Mouse (Mus musculus): ENCODE data around the gene Ppox. TPM values are rescaled to one million over a fixed set of nuclear protein-coding genes. Genes with fewer than 3 reads are reported as not detected.
"Not testable (repeated sequence)": the region's sequence is repeated elsewhere in the genome, so short reads cannot be mapped to it uniquely, and the experiment has no call there.

Gene Ppox
- polyA plus RNA-seq, 1 experiment from 2014 or later = 68.0 TPM

DNA sequence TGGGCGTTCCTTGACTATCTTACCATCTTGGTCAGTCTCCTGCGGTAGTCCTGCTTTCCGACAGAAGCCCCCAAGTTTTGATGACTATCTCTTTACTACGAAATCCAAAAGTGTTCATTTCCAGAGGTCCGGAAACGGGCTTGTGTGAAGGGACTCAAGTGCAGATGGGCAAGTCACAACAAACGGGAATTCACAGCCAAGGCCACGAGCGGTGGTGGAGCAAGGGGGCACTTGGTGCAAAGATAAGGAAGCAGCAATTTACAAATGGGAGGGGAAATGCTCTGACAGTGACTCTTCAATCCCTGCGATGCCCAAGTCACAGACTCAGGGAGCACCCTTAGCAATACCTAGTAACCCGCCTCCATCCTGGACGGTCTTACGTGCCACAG lies 33.5 kb downstream of the Ppox start:
- 15% methylated on average over 13 of the region's 13 CpGs for WGBS
- H3K36me3 ChIP-seq (replicated peaks) = peaks cover 26% of the 10 kb centered on the region
- H3K9me3 ChIP-seq = no peaks in the 10 kb centered on the region
- ATAC-seq (ENCODE audit: low FRiP score) = peak; percentile 1; the same call in 1 of the 2 replicates
- peaks cover 52% of the 10 kb centered on the region for H3K4me1 ChIP-seq
- peak overlapping the region; percentile 51 for H3K9ac ChIP-seq
- peak overlapping the region; percentile 79 for H3K4me2 ChIP-seq
- H3K27ac ChIP-seq = peak overlapping the region; percentile 80
- H3K4me3 ChIP-seq (replicated peaks) = peak overlapping the region; percentile 78
- H3K27me3 ChIP-seq = no peaks in the 10 kb centered on the region; the same call in 1 of the 2 replicates

DNA sequence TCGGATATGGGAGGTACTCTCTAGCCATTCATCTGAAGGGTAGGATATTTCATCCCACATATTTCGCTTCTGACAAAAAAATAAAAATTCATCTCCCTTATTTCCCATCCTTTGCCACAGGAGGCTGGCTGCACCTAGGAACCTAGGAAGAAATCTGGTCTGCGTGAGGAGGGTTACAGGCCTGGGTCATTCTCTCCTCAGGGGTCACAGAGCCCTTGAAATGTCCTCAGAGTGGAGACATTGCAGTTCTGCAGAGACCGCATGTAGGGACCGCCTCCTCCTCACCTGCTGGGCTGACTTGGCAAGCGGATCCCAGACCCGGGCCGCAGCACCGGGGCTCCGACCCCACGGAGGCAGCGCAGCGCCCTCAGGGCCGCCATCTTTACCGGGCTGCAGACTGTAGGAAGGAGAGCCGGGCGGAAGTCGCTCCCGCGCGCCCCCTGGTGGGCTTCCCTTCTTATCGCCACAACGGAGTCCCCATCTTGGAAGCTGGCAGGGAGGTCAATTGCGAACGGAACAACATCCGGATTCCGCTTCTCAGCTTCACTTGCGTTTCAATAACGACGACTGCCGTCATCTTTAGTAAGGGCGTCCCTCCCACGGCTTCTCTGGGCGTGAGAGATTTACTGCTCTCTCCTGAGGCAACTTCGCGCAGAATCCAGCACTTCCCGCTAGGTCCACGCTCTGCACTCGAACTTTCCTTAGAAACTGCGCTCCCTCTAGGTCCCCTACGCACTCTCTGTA lies 34.1 kb downstream of the Ppox start:
- ATAC-seq (ENCODE audit: low FRiP score) = peak; percentile 93
- Histone ChIP-seq H3K4me1 (peaks cover 47% of the 10 kb centered on the region), H3K36me3 (replicated peaks) (peaks cover 30% of the 10 kb centered on the region), H3K4me3 (replicated peaks) (peak overlapping the region; percentile 78), H3K27me3 (no peaks in the 10 kb centered on the region), H3K4me2 (peak overlapping the region; percentile 79), H3K9ac (peak overlapping the region; percentile 81), H3K27ac (peak overlapping the region; percentile 80), H3K9me3 (no peaks in the 10 kb centered on the region)
- under 1% methylated on average over 41 of the region's 41 CpGs for WGBS

DNA sequence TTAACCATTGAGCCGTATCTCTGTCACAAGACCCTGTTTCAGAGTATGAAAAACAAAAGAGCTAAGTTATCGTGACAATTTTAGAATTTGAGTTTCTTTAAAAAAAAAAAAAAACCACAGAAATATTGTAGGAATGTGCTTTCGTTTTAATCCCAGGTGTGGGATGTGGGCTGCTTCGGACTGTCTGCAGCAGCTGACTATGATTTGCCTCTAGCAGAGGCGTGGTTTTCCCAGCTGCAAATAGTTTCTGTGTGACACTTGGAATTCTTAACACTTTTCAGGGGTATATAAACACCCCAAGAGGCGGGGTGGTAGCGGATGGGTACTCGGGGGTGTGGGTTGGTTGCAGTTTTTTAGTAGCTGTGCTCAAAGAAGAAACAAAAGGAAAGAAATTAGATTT lies 35.6 kb downstream of the Ppox start:
- WGBS = 91% methylated on average over 8 of the region's 8 CpGs
- Histone ChIP-seq H3K27me3 (no peaks in the 10 kb centered on the region), H3K4me1 (peaks cover 31% of the 10 kb centered on the region), H3K36me3 (replicated peaks) (peaks cover 45% of the 10 kb centered on the region), H3K27ac (no peak overlapping the region), H3K4me2 (no peak overlapping the region), H3K9ac (0 out of 2 replicates have a peak overlapping the region, but pooled peaks have one; percentile 81), H3K9me3 (no peaks in the 10 kb centered on the region), H3K4me3 (replicated peaks) (no peak overlapping the region)
- ATAC-seq (ENCODE audit: low FRiP score) = no peak

DNA sequence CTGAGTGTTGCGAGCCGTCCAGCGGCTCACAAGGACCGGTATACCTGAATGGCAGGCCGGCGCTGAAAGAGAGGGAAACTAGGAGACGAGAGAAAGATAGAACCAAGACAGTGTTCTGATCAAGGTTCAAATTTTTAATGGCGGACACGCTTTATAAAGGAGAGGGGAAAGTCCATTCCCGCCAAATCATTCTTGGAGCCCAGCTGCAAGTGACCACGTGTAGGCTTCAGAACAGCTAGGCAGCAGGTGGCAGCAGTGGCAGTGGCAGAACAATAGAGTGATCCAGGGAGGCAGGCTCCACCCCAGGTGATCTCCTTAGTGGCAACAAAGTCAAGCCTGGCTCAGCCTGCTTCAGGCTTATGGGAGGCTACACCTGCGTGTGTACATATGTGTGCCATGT lies 39.0 kb downstream of the Ppox start:
- not testable (repeated sequence) for H3K9ac ChIP-seq; H3K4me3 ChIP-seq (replicated peaks); H3K4me2 ChIP-seq; H3K27ac ChIP-seq; H3K9me3 ChIP-seq; H3K27me3 ChIP-seq; ATAC-seq (ENCODE audit: low FRiP score)
- WGBS = 82% methylated on average over 12 of the region's 12 CpGs
- Histone ChIP-seq H3K4me1 (peaks cover 12% of the 10 kb centered on the region), H3K36me3 (replicated peaks) (peaks cover 74% of the 10 kb centered on the region)

DNA sequence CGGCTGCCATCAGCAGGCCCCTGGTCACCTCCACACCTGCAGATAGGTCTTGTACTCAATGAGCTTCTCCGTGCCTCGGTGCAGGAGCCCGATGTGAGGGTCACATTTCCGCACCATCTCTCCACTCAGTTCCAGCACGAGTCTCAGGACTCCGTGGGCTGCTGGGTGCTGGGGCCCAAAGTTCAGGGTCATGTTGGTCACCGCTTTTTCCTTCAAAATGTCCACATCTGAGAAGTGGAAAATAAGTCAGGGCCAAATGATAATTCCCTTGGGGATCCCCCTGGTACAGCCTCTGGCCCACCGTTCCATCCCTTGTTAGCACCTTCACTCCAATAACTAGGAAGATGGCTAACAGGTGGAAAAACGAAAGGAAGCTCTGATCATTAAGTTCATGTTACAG lies 40.1 kb downstream of the Ppox start:
- WGBS = 91% methylated on average over 10 of the region's 10 CpGs
- H3K9me3 ChIP-seq = no peaks in the 10 kb centered on the region
- no peaks in the 10 kb centered on the region for H3K27me3 ChIP-seq

DNA sequence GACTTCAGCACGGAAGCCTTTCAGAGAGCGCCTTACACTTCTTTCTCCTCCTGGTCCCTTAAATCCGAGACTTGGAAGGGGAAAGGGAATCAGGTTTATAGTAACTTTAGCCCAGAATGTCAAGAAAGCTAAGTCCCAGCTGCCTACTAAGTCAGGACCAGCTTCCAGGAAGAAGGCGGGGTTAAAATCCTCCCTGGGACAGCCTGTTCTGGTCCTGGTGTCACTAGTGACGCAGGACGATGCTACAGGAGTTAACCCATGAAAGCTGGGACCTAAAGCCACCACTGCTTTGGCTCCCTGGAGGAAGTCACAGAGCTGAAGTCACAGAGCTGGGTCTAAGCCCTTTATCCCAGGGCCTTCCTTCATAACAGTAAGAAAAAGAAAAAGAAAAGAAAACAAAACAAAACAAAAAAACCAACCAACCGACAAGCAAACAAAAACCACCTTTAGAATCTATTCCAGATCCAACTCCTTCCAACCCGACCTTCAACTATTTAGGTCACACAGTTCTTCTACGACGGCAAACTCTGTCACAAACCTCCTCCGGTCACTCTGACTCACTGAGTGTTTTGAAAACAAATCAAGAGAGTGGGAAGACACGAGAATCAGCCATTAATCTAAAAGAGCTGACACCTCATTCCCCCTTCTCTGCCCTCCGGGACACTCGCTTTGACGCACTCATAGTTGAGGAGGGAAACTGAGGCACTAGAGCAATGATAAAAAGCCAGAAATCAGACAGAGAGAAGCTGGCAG lies 40.8 kb downstream of the Ppox start:
- no peak overlapping the region for H3K4me3 ChIP-seq (replicated peaks)
- H3K9ac ChIP-seq = no peak overlapping the region
- no peaks in the 10 kb centered on the region for H3K27me3 ChIP-seq
- peaks cover 86% of the 10 kb centered on the region for H3K36me3 ChIP-seq (replicated peaks)
- H3K27ac ChIP-seq = no peak overlapping the region
- no peak for ATAC-seq (ENCODE audit: low FRiP score)
- no peak overlapping the region for H3K4me2 ChIP-seq
- H3K9me3 ChIP-seq = no peaks in the 10 kb centered on the region
- WGBS = 84% methylated on average over 15 of the region's 15 CpGs
- no peaks in the 10 kb centered on the region for H3K4me1 ChIP-seq

More for the DNA sequence above, 40.1 kb downstream of the Ppox start:
- Histone ChIP-seq H3K36me3 (replicated peaks) (peaks cover 84% of the 10 kb centered on the region), H3K9ac (no peak overlapping the region), H3K27ac (no peak overlapping the region), H3K4me2 (no peak overlapping the region), H3K4me3 (replicated peaks) (no peak overlapping the region), H3K4me1 (peaks cover 6% of the 10 kb centered on the region)
- ATAC-seq (ENCODE audit: low FRiP score) = no peak

DNA sequence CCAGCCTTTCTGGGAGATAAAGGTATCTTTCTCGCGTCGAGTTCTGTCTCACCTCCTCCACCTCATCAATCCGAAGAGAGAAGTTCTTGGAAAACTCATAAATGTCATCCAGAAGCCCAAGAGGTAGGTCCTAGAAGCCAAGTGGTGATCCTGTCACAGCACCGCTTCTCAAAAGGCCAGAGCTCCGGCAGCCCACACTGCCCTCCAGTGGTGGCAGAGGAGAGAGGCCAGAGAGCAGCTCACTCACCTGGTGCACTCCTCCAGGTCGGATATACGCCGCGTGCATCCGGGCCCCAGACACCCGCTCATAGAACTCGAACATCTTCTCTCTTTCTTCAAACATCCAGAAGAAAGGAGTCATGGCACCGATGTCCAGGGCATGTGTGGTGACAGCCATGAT lies 42.5 kb downstream of the Ppox start:
- Histone ChIP-seq H3K4me1 (no peaks in the 10 kb centered on the region), H3K27ac (no peak overlapping the region), H3K27me3 (no peaks in the 10 kb centered on the region), H3K9ac (no peak overlapping the region), H3K36me3 (replicated peaks) (peaks cover 91% of the 10 kb centered on the region), H3K4me3 (replicated peaks) (no peak overlapping the region), H3K9me3 (no peaks in the 10 kb centered on the region), H3K4me2 (no peak overlapping the region)
- WGBS = 75% methylated on average over 14 of the region's 14 CpGs
- ATAC-seq (ENCODE audit: low FRiP score) = no peak

DNA sequence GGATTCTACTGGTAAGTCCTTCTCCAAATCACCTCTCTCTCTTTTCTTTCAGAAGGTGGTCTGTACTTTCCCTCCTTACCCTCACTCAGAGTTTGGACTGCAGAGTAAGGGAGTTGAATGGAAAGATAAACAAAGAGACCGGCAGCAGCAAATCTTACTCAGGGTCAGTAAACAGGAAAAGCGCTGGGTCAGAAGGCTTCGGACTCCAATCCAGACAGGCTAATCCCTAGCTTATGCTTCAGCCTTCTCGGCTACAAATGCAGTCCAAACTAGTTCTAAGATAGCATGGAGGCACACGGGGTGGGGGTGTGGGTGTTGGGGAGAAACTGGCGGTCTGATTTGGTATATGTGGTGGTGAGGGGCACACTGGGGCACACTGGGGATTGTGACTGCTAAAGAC lies 43.5 kb downstream of the Ppox start:
- 84% methylated on average over 6 of the region's 6 CpGs for WGBS
- peaks cover 85% of the 10 kb centered on the region for H3K36me3 ChIP-seq (replicated peaks)

DNA sequence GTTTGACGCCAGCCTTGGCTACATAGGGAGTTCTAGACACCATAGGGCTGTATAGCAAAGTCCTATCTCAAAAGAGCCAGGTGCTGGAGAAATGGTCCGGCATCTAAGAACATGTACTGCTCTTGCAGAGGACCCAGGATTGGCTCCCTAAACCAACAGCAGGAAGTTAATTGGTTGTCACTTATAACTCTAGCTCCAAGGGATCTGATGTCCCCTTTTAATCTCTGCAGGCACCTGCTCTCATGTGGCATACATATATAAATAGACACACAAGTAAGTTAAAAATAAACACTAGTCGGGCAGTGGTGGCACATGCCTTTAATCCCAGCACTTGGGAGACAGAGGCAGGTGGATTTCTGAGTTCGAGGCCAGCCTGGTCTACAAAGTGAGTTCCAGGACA lies 45.2 kb downstream of the Ppox start:
- Histone ChIP-seq H3K27me3 (no peaks in the 10 kb centered on the region), H3K9me3 (no peaks in the 10 kb centered on the region), H3K4me3 (replicated peaks) (no peak overlapping the region), H3K27ac (no peak overlapping the region), H3K36me3 (replicated peaks) (peaks cover 71% of the 10 kb centered on the region), H3K9ac (no peak overlapping the region), H3K4me1 (no peaks in the 10 kb centered on the region), H3K4me2 (no peak overlapping the region)
- no peak for ATAC-seq (ENCODE audit: low FRiP score)
- 89% methylated on average over 4 of the region's 4 CpGs for WGBS

More for the DNA sequence above, 43.5 kb downstream of the Ppox start:
- Histone ChIP-seq H3K27ac (no peak overlapping the region), H3K4me3 (replicated peaks) (no peak overlapping the region), H3K4me1 (no peaks in the 10 kb centered on the region), H3K27me3 (no peaks in the 10 kb centered on the region), H3K4me2 (no peak overlapping the region), H3K9ac (no peak overlapping the region), H3K9me3 (no peaks in the 10 kb centered on the region)
- no peak for ATAC-seq (ENCODE audit: low FRiP score)

DNA sequence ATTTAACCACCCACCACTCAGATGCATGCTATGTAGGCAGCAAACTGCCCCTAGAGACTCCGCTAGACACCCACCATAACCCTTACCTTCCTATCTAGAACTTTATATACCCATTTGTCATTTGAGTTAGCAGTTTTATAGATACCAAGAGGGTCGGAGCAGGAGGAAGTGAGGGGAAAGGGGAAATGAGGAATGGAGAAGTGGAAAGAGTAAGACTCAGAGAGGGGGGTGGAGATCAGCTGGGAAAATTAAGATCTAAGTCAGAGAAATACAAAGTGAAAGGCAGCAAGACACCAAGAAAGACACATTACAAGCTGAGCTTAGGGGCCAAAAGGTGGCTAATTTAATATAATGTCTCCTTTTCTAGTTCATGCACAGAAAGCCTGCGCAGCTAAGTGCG lies 46.4 kb downstream of the Ppox start:
- Histone ChIP-seq H3K27ac (no peak overlapping the region), H3K9me3 (no peaks in the 10 kb centered on the region), H3K9ac (no peak overlapping the region), H3K27me3 (no peaks in the 10 kb centered on the region), H3K36me3 (replicated peaks) (peaks cover 62% of the 10 kb centered on the region), H3K4me3 (replicated peaks) (no peak overlapping the region), H3K4me1 (peaks cover 2% of the 10 kb centered on the region; the same call in 1 of the 2 replicates), H3K4me2 (no peak overlapping the region)
- WGBS = 97% methylated on average over 4 of the region's 4 CpGs
- ATAC-seq (ENCODE audit: low FRiP score) = no peak

DNA sequence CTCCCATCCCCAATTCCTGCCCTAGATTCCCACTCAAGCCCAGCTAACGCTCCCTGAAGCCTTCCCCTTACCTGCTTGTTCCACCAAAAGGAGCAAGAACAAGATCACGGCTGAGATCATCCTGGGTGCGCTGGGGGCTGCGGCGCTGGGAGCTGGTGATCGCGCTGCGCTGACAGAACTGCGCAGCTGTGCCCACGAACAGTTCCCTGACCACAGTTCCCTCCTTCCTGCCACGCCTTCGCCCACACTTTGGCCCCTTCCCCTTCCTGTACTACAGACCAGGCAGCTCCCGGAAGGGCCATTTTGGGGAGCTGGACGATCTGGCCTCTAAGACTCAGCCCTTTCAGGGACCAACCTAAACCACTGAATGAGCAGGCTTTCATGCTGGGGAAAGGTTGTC lies 46.9 kb downstream of the Ppox start, which contains the start of gene Fcer1g:
Fcer1g (minus strand) TSS at position 240 of the 400 bp plus-strand sequence.
- H3K4me1 ChIP-seq = peaks cover 6% of the 10 kb centered on the region; the same call in 1 of the 2 replicates
- H3K36me3 ChIP-seq (replicated peaks) = peaks cover 59% of the 10 kb centered on the region

DNA sequence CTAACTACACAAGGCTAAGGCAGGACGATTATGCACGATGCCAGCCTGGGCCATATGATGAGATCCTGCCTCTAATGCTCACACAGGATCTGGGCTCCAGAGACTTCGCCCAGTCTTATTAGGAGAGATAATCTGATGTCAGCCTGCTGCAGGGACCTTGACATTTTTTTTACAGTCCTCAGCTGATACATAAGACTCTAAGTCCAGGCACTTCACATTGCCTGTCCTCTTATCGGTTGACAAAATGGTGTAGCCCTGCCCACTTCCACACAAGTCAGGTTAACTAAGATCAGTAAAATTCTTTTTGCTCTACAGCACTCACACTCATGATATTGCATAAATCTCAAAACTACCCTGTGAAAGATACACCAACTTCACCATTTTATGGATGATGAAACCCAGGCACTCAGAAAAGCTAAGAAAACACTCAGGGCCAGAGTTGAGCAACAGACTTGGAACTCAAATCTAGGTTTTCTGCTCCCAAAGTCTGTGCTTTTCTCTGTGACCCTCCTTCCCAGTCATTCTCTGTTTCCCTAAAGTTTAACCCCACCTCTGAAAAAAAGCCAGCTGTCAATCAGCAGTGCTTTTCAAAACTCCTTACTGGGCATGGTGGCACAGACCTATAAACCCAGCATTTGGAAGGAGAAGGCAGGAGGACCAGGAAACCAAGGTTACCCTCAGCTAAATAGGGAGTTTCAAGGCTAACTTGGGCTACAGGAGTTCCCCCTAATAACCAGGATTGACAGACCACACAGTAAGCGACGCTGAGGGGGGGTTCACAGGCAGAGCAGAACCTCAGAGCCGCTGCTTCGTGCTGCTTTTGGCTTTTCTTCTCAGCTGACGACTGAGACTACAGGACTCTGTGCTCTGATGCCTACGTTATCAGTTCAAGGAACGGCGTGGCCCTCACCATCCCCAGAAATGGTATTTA lies 47.9 kb downstream of the Ppox start:
- no peak overlapping the region for H3K9ac ChIP-seq
- no peak overlapping the region for H3K4me3 ChIP-seq (replicated peaks)
- no peaks in the 10 kb centered on the region for H3K27me3 ChIP-seq
- no peak for ATAC-seq (ENCODE audit: low FRiP score)
- no peak overlapping the region for H3K4me2 ChIP-seq
- H3K4me1 ChIP-seq = peaks cover 6% of the 10 kb centered on the region; the same call in 1 of the 2 replicates
- no peak overlapping the region for H3K27ac ChIP-seq
- peaks cover 48% of the 10 kb centered on the region for H3K36me3 ChIP-seq (replicated peaks)
- H3K9me3 ChIP-seq = no peaks in the 10 kb centered on the region
- WGBS = 92% methylated on average over 12 of the region's 12 CpGs

More for the DNA sequence above, 46.9 kb downstream of the Ppox start, which contains the start of gene Fcer1g:
- no peak within 1 kb of the TSS for H3K4me2 ChIP-seq
- ATAC-seq (ENCODE audit: low FRiP score) = no peak
- H3K27me3 ChIP-seq = no peaks in the 10 kb centered on the region
- H3K4me3 ChIP-seq (replicated peaks) = no peak within 1 kb of the TSS
- H3K27ac ChIP-seq = no peak within 1 kb of the TSS
- H3K9ac ChIP-seq = no peak within 1 kb of the TSS
- WGBS = 93% methylated on average over 14 of the region's 14 CpGs
- no peaks in the 10 kb centered on the region for H3K9me3 ChIP-seq
